Comparison of ENCODE assay signal across 10 mouse cellular contexts in genomic region chr9:106531833-106532232, GRCm38 (mm10). TPM values are rescaled to one million over a fixed set of nuclear protein-coding genes. Genes with fewer than 3 reads are reported as not detected.
DNase-seq lines count a peak whose midpoint lies in the region; TF ChIP-seq lines count a peak whose summit lies in the region.
"Had no signal": no experiment of that assay in that cellular context is flagged by ENCODE, and none has a peak within 500 bp of the region (broad histone marks: within the 10 kb centered on the region; RNA-seq: fewer than 3 reads in every experiment).

No protein-coding gene starts in this region.

- no peak overlapping the region for H3K27ac ChIP-seq in embryonic fibroblast, embryonic 13.5 days (ENCODE audit: insufficient read depth, low read length)
- H3K27ac ChIP-seq: hindbrain, embryonic 15.5 days had no signal

- peak; percentile 13 for DNase-seq in kidney, postnatal 10 days
- DNase-seq in kidney, postnatal 14 days = no peak
- DNase-seq in CD4-positive, CD25-positive, alpha-beta regulatory T cell, adult 2 months (ENCODE audit: low read depth, low spot score) = peak; percentile 67
- peak; percentile 49 for DNase-seq in MN1 (ENCODE audit: low spot score)
- peak; percentile 8 for DNase-seq in lung, postnatal 36 days
- no peak for DNase-seq in spleen, postnatal 4 days (ENCODE audit: low spot score in 2 of 2)
- DNase-seq in testis, postnatal 14 days (ENCODE audit: low spot score) = no peak

- no peaks in the 10 kb centered on the region for H3K4me1 ChIP-seq in embryonic fibroblast, embryonic 13.5 days (ENCODE audit: control insufficient read depth, insufficient read depth, low read length)
- H3K4me1 ChIP-seq: hindbrain, embryonic 15.5 days had no signal

- no peak for TF ChIP-seq POLR2A in embryonic fibroblast, embryonic 13.5 days (IDR thresholded peaks at IDR 0.05; ENCODE audit: low read depth, low read length)

- TF ChIP-seq CTCF in embryonic fibroblast, embryonic 13.5 days (IDR thresholded peaks at IDR 0.05; ENCODE audit: borderline replicate concordance, insufficient read depth, low read length) = peak; percentile 85; the same call in 1 of the 2 replicates

- H3K4me3 ChIP-seq in embryonic fibroblast, embryonic 13.5 days (ENCODE audit: insufficient read depth, low read length) = no peak overlapping the region
- H3K4me3 ChIP-seq: hindbrain, embryonic 15.5 days had no signal

RNA-seq across cellular contexts. Expression of gene Iqcf5, which starts 17.5 kb away (rescaled TPM):
- polyA plus RNA-seq in embryonic fibroblast, embryonic 13.5 days (2011; ENCODE audit: insufficient read length, low read depth, missing spikeins) = not detected in 2 replicates
- polyA plus RNA-seq: hindbrain, embryonic 15.5 days; neural tube, embryonic 14.5 days had no signal

RNA-seq across cellular contexts. Expression of gene Iqcf3, which starts 29.6 kb away (rescaled TPM):
- not detected in 2 replicates for polyA plus RNA-seq in embryonic fibroblast, embryonic 13.5 days (2011; ENCODE audit: insufficient read length, low read depth, missing spikeins)
- polyA plus RNA-seq: hindbrain, embryonic 15.5 days; neural tube, embryonic 14.5 days had no signal

RNA-seq across cellular contexts. Expression of gene Iqcf1, which starts 32.1 kb away (rescaled TPM):
- not detected in 2 replicates for polyA plus RNA-seq in embryonic fibroblast, embryonic 13.5 days (2011; ENCODE audit: insufficient read length, low read depth, missing spikeins)
- polyA plus RNA-seq: hindbrain, embryonic 15.5 days; neural tube, embryonic 14.5 days had no signal

RNA-seq across cellular contexts. Expression of gene Iqcf4, which starts 39.0 kb away (rescaled TPM):
- polyA plus RNA-seq in embryonic fibroblast, embryonic 13.5 days (2011; ENCODE audit: insufficient read length, low read depth, missing spikeins) = not detected in 2 replicates
- polyA plus RNA-seq: hindbrain, embryonic 15.5 days; neural tube, embryonic 14.5 days had no signal

RNA-seq across cellular contexts. Expression of gene Parp3, which starts 55.1 kb away (rescaled TPM):
- 99.0 and 131 TPM in 2 replicates for polyA plus RNA-seq in embryonic fibroblast, embryonic 13.5 days (2011; ENCODE audit: insufficient read length, low read depth, missing spikeins)

Comparison
In these comparisons a context has a peak if more than half of its experiments do, and no peak if none do; other contexts are left out.
1. DNase-seq: peak in kidney, postnatal 10 days (single experiment), CD4-positive, CD25-positive, alpha-beta regulatory T cell, adult 2 months (single experiment), MN1 (single experiment) and lung, postnatal 36 days (single experiment); none in kidney, postnatal 14 days (single experiment), spleen, postnatal 4 days (0 of 2) and testis, postnatal 14 days (single experiment).